Mouse (Mus musculus) hindbrain, embryonic 15.5 days (tissue): Measurements from ENCODE around the gene Gsto1. TPM values are rescaled to one million over a fixed set of nuclear protein-coding genes. Genes with fewer than 3 reads are reported as not detected.

Source experiments
- ATAC-seq: fragments of 200-750 bp; cut with Nextera tagmentation; 2 replicates; pipeline ENCODE4 v1.8.0; 2017; ENCODE audit warnings: low read depth, moderate number of reproducible peaks, moderate TSS enrichment; ENCODE audit not compliant: low FRiP score
- H3K27ac ChIP-seq: fragments of 300-500 bp; sonication (generic); replicated peaks from 2 replicates; pipeline ENCODE4 v1.5.1; 2015; ENCODE audit warnings: mild to moderate bottlenecking, inconsistent platforms
- H3K27me3 ChIP-seq: fragments of 300-500 bp; sonication (generic); 2 replicates; pipeline ENCODE4 v1.6.1; 2015; ENCODE audit warnings: control low read depth, inconsistent platforms
- H3K36me3 ChIP-seq: fragments of 300-500 bp; sonication (generic); 2 replicates; pipeline ENCODE4 v1.6.1; 2015; ENCODE audit warnings: control low read depth, inconsistent platforms
- H3K4me1 ChIP-seq: fragments of 300-500 bp; sonication (generic); replicated peaks from 2 replicates; pipeline ENCODE4 v1.6.1; 2015; ENCODE audit warnings: control low read depth, inconsistent platforms
- H3K4me2 ChIP-seq: fragments of 300-500 bp; sonication (generic); 2 replicates; pipeline ENCODE4 v1.6.1; 2015; ENCODE audit warnings: moderate library complexity, mild to moderate bottlenecking, inconsistent platforms
- H3K4me3 ChIP-seq: fragments of 300-500 bp; sonication (generic); 2 replicates; pipeline ENCODE4 v1.5.1; 2015; ENCODE audit warnings: mild to moderate bottlenecking, inconsistent platforms
- H3K9ac ChIP-seq: fragments of 300-500 bp; sonication (generic); 2 replicates; pipeline ENCODE4 v1.6.1; 2015; ENCODE audit warnings: inconsistent platforms
- H3K9me3 ChIP-seq: fragments of 300-500 bp; sonication (generic); 2 replicates; pipeline ENCODE4 v1.6.1; 2016; ENCODE audit warnings: control low read depth, inconsistent platforms
- WGBS: fragments of 180-500 bp; shearing (Covaris S2); methylation state at CpG from one replicate; pipeline ENCODE4 v1.1.7; 2015; 5-methylcytosine and 5-hydroxymethylcytosine counted together
- polyA plus RNA-seq: library from polyadenylated mRNA; unstranded; fragments of >200 nt; fragmentation: Nextera tagmentation; extraction: Ambion mirVana; gene quantifications from 2 replicates; pipeline ENCODE4 v1.2.1, GENCODE M21; 2015

The Gsto1 gene
- polyA plus RNA-seq, 1 experiment from 2014 or later: 138 TPM

DNA sequence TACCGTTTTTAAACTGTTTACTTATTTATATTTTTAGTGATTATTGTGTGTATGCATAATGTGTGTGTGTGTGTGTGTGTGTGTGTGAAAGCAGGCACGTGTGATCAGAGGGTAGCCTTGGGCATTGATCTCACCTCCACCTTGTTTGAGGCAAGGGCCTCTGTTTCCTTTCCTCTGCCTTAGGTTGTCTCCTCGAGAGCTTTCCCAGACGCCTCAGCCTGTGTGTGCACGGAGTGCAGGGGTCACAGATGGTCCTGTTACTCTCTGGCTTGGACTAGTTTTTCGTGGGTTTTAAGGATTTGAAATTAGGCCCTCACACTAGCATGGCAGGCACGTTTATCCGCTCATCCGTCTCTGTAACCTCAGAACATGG lies 28.1 kb downstream of the Gsto1 start:
- no peak; the same call in 1 of the 2 replicates for ATAC-seq
- H3K27ac ChIP-seq: no peak overlapping the region
- H3K4me2 ChIP-seq: no peak overlapping the region
- 63% methylated on average over 9 of the region's 9 CpGs for WGBS
- H3K9me3 ChIP-seq: no peaks in the 10 kb centered on the region
- H3K4me3 ChIP-seq: no peak overlapping the region
- H3K4me1 ChIP-seq: no peaks in the 10 kb centered on the region
- H3K36me3 ChIP-seq: no peaks in the 10 kb centered on the region
- H3K9ac ChIP-seq: no peak overlapping the region
- no peaks in the 10 kb centered on the region for H3K27me3 ChIP-seq

DNA sequence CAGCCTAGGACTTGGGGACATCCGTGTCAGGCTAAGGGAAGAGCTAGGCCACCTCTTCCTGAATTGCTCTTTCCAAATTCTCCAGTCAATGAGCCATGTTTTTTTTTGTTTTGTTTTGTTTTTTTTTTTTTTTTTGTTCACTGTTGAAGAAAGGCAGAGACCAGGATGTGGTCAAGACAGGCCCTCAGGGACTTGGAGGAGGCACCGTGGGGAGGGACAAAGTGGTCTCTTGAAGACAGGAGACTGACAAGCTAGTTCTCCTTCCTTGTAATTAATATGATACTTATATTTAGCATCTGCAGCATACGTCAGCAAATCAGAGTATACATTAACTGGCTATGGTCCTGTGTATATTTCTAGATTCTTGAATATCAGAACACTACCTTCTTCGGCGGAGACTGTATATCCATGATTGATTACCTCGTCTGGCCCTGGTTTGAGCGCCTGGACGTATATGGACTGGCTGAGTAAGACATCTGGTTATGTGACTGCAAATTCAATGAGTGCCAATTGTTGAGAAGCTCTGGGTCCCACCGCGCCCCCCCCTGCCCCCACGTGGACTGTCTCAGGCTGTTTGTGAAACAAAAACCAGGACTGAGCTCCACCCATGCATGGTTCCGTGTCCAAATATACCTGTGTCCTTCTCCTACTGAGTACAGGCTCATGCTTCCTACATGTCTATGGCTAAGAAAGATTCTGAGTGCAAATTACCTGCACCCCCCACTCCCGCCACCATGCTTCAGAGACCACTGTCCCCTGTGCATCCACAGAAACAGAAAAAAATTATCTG lies 29.7 kb downstream of the Gsto1 start:
- no peaks in the 10 kb centered on the region for H3K9me3 ChIP-seq
- H3K36me3 ChIP-seq: no peaks in the 10 kb centered on the region
- no peak overlapping the region for H3K4me2 ChIP-seq
- no peaks in the 10 kb centered on the region for H3K27me3 ChIP-seq
- no peak overlapping the region for H3K27ac ChIP-seq
- WGBS: 74% methylated on average over 13 of the region's 13 CpGs
- no peaks in the 10 kb centered on the region for H3K4me1 ChIP-seq
- H3K9ac ChIP-seq: no peak overlapping the region
- H3K4me3 ChIP-seq: no peak overlapping the region
- ATAC-seq: no peak

DNA sequence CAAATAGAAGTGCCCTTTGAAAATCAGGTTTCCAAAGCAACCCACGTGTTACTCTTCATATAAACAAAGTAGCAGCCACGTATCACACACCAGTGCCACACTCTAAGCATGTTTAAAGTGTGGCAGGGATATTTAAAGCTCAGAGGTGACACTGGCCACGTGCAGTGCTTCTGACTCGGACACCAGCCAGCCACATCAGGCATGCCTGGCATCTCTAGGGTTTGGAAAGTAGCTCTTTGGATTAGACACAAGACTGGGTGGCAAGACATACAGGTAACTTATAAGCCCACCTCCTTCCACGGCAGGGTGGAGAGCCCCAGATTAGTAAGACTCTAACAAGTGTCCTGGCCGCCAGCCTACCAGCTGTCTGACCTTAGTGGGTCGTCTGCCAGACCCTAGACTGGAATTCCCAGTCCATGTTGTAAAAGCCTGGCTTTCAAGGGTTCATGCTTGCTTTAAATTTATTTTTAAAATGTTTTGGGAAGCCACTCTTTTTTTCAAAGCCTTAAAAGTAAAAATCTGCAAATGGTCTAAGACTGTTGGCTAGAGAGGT lies 30.5 kb downstream of the Gsto1 start:
- H3K36me3 ChIP-seq: no peaks in the 10 kb centered on the region
- 74% methylated on average over 7 of the region's 7 CpGs for WGBS
- H3K4me1 ChIP-seq: no peaks in the 10 kb centered on the region
- no peak overlapping the region for H3K27ac ChIP-seq
- H3K4me3 ChIP-seq: no peak overlapping the region
- no peaks in the 10 kb centered on the region for H3K27me3 ChIP-seq
- no peak overlapping the region for H3K9ac ChIP-seq
- ATAC-seq: no peak
- no peak overlapping the region for H3K4me2 ChIP-seq
- H3K9me3 ChIP-seq: no peaks in the 10 kb centered on the region

GRCm38 (mm10) chr19:47885886-47886285 lies 31.1 kb downstream of the Gsto1 start:
- Histone ChIP-seq H3K4me3 (no peak overlapping the region), H3K36me3 (no peaks in the 10 kb centered on the region), H3K9ac (no peak overlapping the region), H3K4me1 (no peaks in the 10 kb centered on the region), H3K9me3 (no peaks in the 10 kb centered on the region), H3K4me2 (no peak overlapping the region), H3K27me3 (no peaks in the 10 kb centered on the region), H3K27ac (no peak overlapping the region)
- 86% methylated on average over 11 of the region's 11 CpGs for WGBS
- no peak for ATAC-seq

DNA sequence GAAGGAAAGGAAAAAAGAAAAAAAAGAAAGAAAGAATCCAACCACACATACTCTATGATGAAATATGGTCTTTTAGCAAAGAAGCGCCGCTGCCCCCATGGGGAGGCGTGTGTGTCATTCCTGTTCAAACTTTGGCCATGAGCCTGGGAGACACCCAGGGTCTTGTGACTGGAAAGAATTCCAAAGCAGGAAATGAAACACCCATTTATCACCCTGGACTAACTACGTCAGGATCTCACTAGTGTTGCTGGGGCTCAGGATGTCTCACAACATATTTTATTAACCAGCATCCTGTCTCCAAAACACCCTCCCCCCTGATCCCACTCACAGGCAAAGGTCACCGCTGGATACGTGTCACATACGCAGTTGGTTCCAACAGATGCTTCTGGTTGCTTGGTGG lies 31.8 kb downstream of the Gsto1 start:
- 74% methylated on average over 7 of the region's 7 CpGs for WGBS
- no peaks in the 10 kb centered on the region for H3K4me1 ChIP-seq
- ATAC-seq: no peak
- H3K27me3 ChIP-seq: no peaks in the 10 kb centered on the region
- H3K36me3 ChIP-seq: no peaks in the 10 kb centered on the region
- H3K4me3 ChIP-seq: no peak overlapping the region
- no peak overlapping the region for H3K27ac ChIP-seq
- no peaks in the 10 kb centered on the region for H3K9me3 ChIP-seq
- H3K4me2 ChIP-seq: no peak overlapping the region
- H3K9ac ChIP-seq: no peak overlapping the region

DNA sequence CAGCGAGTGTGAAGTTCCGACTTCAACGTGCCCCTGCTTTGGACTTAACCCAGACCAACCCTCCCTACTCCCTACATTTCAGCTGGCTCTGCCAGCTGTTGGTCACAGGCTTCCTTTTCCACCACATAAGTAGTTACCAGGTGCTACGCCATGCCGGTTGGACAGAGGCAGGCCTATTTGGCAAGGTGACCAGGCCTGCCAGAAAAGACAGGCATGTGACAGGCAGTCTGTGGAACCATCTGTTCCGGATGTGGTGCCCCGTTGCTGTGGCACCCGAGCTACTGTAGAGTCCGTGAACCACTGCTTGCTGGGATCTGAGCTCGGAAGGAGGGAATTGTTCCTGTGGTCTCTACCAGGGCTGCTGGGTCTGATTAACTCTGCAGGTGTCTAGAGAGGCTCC lies 32.6 kb downstream of the Gsto1 start:
- Histone ChIP-seq H3K36me3 (no peaks in the 10 kb centered on the region), H3K27ac (no peak overlapping the region), H3K4me2 (no peak overlapping the region), H3K4me1 (no peaks in the 10 kb centered on the region), H3K27me3 (no peaks in the 10 kb centered on the region), H3K9ac (no peak overlapping the region), H3K4me3 (no peak overlapping the region), H3K9me3 (no peaks in the 10 kb centered on the region)
- no peak for ATAC-seq
- 80% methylated on average over 10 of the region's 10 CpGs for WGBS

GRCm38 (mm10) chr19:47888037-47888436 lies 33.3 kb downstream of the Gsto1 start:
- Histone ChIP-seq H3K9me3 (no peaks in the 10 kb centered on the region), H3K36me3 (no peaks in the 10 kb centered on the region), H3K27me3 (no peaks in the 10 kb centered on the region), H3K9ac (no peak overlapping the region), H3K4me1 (no peaks in the 10 kb centered on the region), H3K4me3 (no peak overlapping the region), H3K27ac (no peak overlapping the region), H3K4me2 (no peak overlapping the region)
- ATAC-seq: no peak
- 88% methylated on average over 8 of the region's 8 CpGs for WGBS

DNA sequence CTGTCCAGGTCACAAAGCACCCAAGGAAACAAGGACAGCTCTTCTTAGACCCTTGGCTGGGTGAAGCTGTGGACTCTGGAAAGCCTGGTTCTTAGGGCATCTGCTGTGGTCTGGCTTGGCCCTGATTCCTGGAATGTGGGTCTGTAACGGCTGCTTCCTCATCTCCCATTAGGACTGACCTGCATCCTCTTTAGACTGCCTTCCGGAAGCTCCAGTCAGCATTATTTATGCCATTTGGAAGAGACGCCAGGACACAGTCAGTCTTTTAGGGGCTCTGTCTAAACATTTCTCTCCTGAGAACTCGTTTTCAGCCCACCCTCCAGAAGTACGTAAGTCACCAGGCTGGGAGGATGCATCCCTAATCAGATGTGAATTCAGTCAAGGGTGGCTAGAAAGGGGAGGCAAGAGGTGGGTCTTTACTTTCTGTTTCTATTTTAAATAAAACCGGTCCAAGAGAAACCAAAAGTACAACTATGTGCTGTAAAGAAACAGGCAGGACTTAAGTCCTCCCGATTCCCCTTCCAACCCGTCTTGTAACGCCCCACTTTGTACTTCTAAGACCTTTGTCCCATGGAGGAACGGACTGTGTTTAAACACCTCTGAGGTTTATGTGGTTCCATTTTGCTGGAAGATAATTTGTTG lies 35.8 kb downstream of the Gsto1 start:
- no peaks in the 10 kb centered on the region for H3K36me3 ChIP-seq
- H3K4me2 ChIP-seq: no peak overlapping the region
- no peak overlapping the region for H3K4me3 ChIP-seq
- no peaks in the 10 kb centered on the region for H3K9me3 ChIP-seq
- no peak overlapping the region for H3K27ac ChIP-seq
- no peaks in the 10 kb centered on the region for H3K4me1 ChIP-seq
- 72% methylated on average over 10 of the region's 10 CpGs for WGBS
- ATAC-seq: no peak
- H3K9ac ChIP-seq: no peak overlapping the region
- H3K27me3 ChIP-seq: no peaks in the 10 kb centered on the region

DNA sequence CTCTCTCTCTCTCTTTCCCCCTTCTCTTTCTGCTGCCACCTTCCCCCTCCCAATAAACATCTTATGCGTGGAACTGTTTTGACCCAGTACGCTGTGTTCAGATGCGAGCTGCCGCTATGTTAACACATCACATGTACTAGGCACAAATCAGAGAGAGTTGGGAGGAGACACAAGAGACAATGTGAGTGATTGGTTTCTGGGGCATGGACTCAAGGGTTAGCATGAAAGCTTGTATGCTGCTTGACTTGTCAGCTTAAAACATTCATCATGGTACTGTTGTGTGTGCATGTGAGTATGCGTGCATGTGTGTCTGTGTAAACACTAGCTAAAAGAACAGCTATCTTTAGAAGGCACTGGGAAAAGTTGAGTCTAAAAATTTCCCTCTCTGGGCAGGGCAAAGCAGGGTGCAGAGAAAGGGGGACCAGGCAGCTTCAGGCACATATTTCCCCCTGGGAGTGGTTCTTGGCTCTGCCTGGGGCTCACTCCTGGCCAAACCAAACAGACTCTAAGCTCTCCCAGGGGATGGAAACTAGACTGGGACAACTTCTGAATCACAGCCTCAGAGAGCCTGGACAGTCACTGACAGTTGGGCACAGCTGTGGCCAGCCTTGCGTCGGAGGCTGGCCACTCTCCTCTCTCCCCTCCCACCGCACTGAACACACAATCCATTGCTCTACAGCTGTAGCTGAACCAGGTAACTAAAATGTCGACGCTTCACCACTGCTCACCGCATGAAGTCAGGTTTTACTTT lies 37.0 kb downstream of the Gsto1 start:
- H3K27ac ChIP-seq: no peak overlapping the region
- H3K36me3 ChIP-seq: no peaks in the 10 kb centered on the region
- WGBS: 79% methylated on average over 11 of the region's 11 CpGs
- ATAC-seq: 0 out of 2 replicates have a peak, but pooled peaks have one; percentile 42
- H3K4me2 ChIP-seq: no peak overlapping the region
- no peak overlapping the region for H3K4me3 ChIP-seq
- H3K9ac ChIP-seq: no peak overlapping the region
- no peaks in the 10 kb centered on the region for H3K4me1 ChIP-seq
- no peaks in the 10 kb centered on the region for H3K27me3 ChIP-seq
- H3K9me3 ChIP-seq: no peaks in the 10 kb centered on the region

DNA sequence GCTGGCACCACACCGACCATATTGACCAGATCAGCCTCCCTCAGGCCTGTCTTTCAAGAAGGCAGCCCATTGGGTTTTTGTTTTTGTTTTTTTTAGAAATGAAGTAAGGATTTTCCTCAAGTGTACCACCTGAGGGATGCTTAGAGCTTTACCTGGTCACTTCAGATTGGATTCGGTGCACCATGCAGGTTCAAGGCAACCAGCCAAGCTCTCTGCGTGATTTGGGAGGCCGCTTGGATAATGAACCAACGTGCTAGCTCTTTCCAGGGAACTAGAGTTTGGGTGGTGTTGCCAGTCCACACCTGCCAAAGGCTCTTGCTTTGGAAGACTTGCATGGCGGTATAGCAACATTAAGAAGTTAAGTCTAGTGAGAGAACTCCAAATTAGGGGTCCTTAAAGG lies 38.3 kb downstream of the Gsto1 start:
- 93% methylated on average over 6 of the region's 6 CpGs for WGBS

DNA sequence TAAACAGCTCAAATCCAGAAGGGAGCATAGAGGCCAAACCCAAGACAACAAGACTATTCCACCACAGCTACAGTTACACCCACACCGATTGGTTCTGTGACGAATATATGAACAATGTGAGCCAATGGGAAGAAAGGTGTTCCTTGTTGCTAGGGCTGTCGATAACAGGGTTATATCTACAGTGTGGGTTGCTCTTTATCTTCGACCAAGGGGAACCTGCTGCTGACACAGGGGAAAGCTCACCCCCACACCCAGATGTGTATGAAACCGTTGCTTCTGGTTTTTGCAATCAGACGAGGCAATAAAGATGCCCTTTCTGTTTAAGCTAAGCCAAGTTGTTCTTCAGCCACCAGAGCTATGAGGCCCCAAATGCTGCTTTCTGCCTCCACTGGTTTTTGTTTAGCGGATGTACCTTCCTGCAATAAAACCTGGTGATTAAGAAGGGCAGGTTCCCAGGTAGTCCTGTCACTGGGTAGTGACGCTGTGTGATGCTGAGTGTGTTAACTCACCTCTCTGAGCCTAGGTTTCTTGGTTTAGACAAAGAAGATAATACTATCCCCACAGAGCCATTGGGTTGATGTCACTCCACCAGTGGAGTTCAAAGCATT lies 43.8 kb downstream of the Gsto1 start:
- Histone ChIP-seq H3K4me1 (peaks cover 4% of the 10 kb centered on the region; the same call in 1 of the 2 replicates), H3K9me3 (no peaks in the 10 kb centered on the region), H3K36me3 (no peaks in the 10 kb centered on the region), H3K27ac (no peak overlapping the region), H3K4me3 (no peak overlapping the region), H3K4me2 (no peak overlapping the region), H3K9ac (no peak overlapping the region), H3K27me3 (no peaks in the 10 kb centered on the region)
- WGBS: 92% methylated on average over 8 of the region's 8 CpGs
- ATAC-seq: no peak

More for the DNA sequence above, 38.3 kb downstream of the Gsto1 start:
- Histone ChIP-seq H3K36me3 (no peaks in the 10 kb centered on the region), H3K4me1 (no peaks in the 10 kb centered on the region), H3K9me3 (no peaks in the 10 kb centered on the region), H3K4me3 (no peak overlapping the region), H3K9ac (no peak overlapping the region), H3K27me3 (no peaks in the 10 kb centered on the region), H3K27ac (no peak overlapping the region), H3K4me2 (no peak overlapping the region)
- ATAC-seq: no peak

DNA sequence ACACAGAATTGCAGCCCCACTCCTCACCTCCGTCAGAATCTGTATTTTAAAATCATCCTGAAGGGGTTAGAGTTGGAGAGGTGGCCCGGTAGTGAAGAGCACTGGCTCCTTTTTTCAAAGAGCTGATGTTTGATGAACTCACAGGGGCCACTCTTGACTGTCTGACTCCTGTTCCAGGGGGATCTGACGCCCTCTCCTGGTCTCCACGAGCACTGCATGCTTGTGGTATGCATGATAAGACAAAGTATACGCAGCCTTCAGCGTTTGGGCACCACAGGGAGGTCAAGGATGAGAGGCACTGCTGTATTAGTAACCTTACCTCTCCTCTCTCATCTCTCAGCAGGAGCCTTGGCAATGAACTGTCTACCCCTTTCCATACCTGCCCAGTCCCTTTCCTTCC lies 45.2 kb downstream of the Gsto1 start:
- H3K4me2 ChIP-seq: no peak overlapping the region
- 61% methylated on average over 6 of the region's 6 CpGs for WGBS
- no peaks in the 10 kb centered on the region for H3K27me3 ChIP-seq

More for the DNA sequence above, 45.2 kb downstream of the Gsto1 start:
- no peak overlapping the region for H3K9ac ChIP-seq
- ATAC-seq: no peak
- H3K4me1 ChIP-seq: peaks cover 7% of the 10 kb centered on the region; the same call in 1 of the 2 replicates
- no peaks in the 10 kb centered on the region for H3K9me3 ChIP-seq
- H3K4me3 ChIP-seq: no peak overlapping the region
- H3K36me3 ChIP-seq: no peaks in the 10 kb centered on the region
- H3K27ac ChIP-seq: no peak overlapping the region
